Mouse (Mus musculus): Measurements from ENCODE around the gene Scn3b. TPM values are rescaled to one million over a fixed set of nuclear protein-coding genes. Genes with fewer than 3 reads are reported as not detected.
A peak's percentile ranks its signal among the peaks of the same experiment; 100 is the strongest.

Scn3b gene
- polyA plus RNA-seq, 1 experiment from 2014 or later = 5.9 TPM

DNA sequence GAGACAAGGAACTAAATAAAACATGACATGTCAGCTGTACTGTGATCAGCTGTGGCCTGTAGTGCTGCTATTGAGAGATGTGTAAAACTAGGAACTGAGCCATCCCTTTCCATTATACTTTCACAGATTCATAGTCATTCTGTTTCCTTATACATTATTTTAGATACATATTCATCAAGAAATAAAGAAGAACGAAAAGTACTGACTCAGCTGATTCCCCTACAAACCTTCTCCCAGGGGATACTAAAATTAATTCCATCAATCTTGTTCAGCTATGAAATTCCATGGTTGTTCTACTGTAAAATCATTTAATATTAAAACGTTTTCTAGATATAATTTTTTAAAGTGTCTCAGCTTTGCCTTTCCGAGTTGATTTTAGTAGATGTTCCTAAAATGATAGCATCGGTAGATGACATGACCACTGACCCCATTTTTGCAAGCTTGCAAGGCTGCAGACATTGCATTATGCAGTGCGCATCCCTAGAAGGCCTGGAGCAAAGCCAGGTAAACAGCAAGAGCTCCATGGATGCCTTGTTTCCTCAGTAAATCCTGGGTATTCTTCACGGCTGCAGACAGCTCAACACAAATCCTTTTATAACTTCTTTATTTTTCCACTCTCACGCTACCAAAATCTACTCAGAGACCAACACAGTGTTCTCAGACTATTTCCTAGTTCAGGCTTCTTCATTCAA lies 22.9 kb upstream of the Scn3b start:
- H3K36me3 ChIP-seq (ENCODE audit: inconsistent target) = no peaks in the 10 kb centered on the region
- H3K4me3 ChIP-seq (ENCODE audit: inconsistent target) = no peak overlapping the region
- H3K79me2 ChIP-seq (ENCODE audit: inconsistent target) = no peaks in the 10 kb centered on the region
- H3K27ac ChIP-seq = no peak overlapping the region
- WGBS (ENCODE audit: missing documents) = 94% methylated on average over 6 of the region's 7 CpGs

- Histone ChIP-seq H3K79me2 (ENCODE audit: inconsistent target) (no peaks in the 10 kb centered on the region), H3K4me3 (ENCODE audit: inconsistent target) (no peak overlapping the region), H3K27ac (no peak overlapping the region), H3K36me3 (ENCODE audit: inconsistent target) (no peaks in the 10 kb centered on the region)
- WGBS (ENCODE audit: missing documents) = 91% methylated on average over 6 of the region's 6 CpGs
Observed at GRCm38 (mm10) chr9:40246702-40247101, 22.3 kb upstream of the Scn3b start.

DNA sequence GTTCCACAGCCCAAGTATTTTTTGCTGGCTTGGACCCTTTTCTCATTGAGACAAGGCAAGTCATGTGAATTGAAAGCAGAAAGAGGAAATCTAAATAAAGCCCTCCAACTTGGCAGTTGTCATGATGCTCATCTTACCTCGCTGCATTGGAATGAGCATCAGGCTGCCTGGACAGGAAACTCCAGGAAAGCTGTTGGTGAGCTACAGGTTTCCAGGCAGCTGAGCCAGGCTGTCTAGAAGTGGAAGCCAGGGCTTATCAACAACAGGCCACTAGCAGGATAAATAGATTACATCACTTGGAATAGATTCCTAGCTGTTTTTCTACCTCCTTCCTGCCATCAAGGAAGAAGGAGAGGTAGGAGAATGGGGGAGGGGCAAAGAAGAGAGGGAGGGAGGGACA lies 19.9 kb upstream of the Scn3b start:
- Histone ChIP-seq H3K36me3 (ENCODE audit: inconsistent target) (no peaks in the 10 kb centered on the region), H3K4me3 (ENCODE audit: inconsistent target) (no peak overlapping the region), H3K27ac (no peak overlapping the region), H3K79me2 (ENCODE audit: inconsistent target) (no peaks in the 10 kb centered on the region)
- 57% methylated on average over 1 of the region's 1 CpGs for WGBS (ENCODE audit: missing documents)

DNA sequence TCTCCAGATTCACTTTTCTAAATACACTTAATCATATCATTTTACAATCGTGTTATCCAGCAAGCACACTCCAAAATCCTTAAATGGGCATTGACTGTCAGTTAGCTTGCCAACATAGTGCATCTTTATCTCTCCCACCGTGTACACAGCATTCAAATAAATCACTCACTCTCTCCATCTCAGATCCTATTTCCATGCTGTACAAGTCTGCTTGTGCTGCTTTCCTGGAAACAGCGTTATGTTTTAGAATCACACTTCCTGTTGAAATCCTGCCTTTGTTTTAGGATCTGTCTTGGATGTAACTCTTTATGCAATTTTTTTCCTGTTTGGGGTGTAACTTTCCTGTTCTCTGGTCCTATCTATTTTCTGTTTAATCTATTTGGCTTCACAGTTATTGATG lies 16.6 kb upstream of the Scn3b start:
- Histone ChIP-seq H3K27ac (no peak overlapping the region), H3K4me3 (ENCODE audit: inconsistent target) (no peak overlapping the region), H3K79me2 (ENCODE audit: inconsistent target) (no peaks in the 10 kb centered on the region), H3K36me3 (ENCODE audit: inconsistent target) (no peaks in the 10 kb centered on the region)
- 56% methylated on average over 3 of the region's 3 CpGs for WGBS (ENCODE audit: missing documents)

DNA sequence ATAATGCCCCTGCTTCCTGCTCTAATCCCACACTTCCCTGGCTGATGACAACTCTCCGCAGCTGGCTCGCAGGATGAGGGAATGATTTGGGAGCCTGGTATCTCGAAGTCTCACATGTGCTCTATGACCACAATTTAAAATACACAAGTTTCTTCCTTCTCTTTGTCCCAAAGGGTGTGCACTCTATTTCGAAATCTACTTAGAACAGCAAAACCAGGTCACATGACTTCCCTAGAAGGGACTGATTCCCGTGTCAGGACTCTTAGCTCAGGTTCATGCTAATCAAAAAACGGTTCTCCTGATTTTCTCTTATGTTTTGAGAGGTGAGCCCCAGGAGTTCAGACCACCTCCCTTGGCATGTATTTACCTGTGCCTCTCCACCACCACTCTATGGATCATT lies 5.1 kb upstream of the Scn3b start:
- Histone ChIP-seq H3K79me2 (ENCODE audit: inconsistent target) (no peaks in the 10 kb centered on the region), H3K36me3 (ENCODE audit: inconsistent target) (no peaks in the 10 kb centered on the region), H3K27ac (no peak overlapping the region), H3K4me3 (ENCODE audit: inconsistent target) (no peak overlapping the region)
- WGBS (ENCODE audit: missing documents) = 24% methylated on average over 6 of the region's 6 CpGs

- no peaks in the 10 kb centered on the region for H3K79me2 ChIP-seq (ENCODE audit: inconsistent target)
- H3K4me3 ChIP-seq (ENCODE audit: inconsistent target) = 0 out of 2 replicates have a peak overlapping the region, but pooled peaks have one; percentile 28
- WGBS (ENCODE audit: missing documents) = 24% methylated on average over 20 of the region's 21 CpGs
- no peaks in the 10 kb centered on the region for H3K36me3 ChIP-seq (ENCODE audit: inconsistent target)
- H3K27ac ChIP-seq = no peak overlapping the region
Observed at GRCm38 (mm10) chr9:40268040-40268747, 823 bp upstream of the Scn3b start.

GRCm38 (mm10) chr9:40268748-40269102 lies 292 bp upstream of the Scn3b start:
- 8% methylated on average over 2 of the region's 4 CpGs for WGBS (ENCODE audit: missing documents)
- H3K36me3 ChIP-seq (ENCODE audit: inconsistent target) = no peaks in the 10 kb centered on the region
- no peaks in the 10 kb centered on the region for H3K79me2 ChIP-seq (ENCODE audit: inconsistent target)
- H3K27ac ChIP-seq = no peak overlapping the region
- H3K4me3 ChIP-seq (ENCODE audit: inconsistent target) = peak overlapping the region; percentile 28; the same call in 1 of the 2 replicates

DNA sequence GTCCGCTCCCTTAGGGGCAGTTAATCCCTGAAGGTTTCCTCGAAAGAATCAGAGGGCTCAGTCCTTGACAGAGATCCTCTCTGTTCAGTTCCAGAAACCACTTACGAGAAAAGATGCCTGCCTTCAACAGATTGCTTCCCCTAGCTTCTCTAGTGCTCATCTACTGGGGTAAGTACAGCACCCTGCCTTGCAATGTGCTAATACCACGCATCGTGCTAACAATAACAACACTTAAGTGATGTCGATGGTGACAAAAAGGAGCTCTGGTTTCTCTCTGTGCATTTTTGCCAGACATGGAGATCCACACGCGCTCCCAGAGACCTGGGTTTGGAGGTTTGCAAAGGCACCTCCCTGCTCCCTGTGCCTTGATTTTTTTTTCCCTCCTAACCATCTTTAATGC lies 863 bp downstream of the Scn3b start:
- 61% methylated on average over 8 of the region's 8 CpGs for WGBS (ENCODE audit: missing documents)
- Histone ChIP-seq H3K27ac (no peak overlapping the region), H3K36me3 (ENCODE audit: inconsistent target) (no peaks in the 10 kb centered on the region), H3K79me2 (ENCODE audit: inconsistent target) (no peaks in the 10 kb centered on the region), H3K4me3 (ENCODE audit: inconsistent target) (peak overlapping the region; percentile 28)

DNA sequence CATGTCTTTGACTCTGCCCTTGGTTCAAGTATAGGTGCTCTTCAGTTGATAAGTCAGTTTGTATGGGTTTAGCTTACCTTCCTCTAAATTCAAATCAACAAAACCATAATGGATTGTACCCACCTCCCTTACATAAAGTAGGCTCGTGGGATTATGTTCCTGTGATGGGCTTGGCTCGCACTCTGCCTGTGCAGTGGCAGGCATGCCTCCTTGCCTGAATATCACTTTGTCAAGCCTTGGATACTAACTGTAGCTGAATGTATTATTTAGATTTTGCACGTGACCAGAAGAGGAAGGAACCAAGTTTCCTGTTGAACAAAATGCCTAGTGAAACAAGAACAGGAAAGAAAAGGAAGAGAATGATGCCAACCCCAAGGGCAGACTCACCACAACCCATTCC lies 2.1 kb downstream of the Scn3b start:
- no peaks in the 10 kb centered on the region for H3K36me3 ChIP-seq (ENCODE audit: inconsistent target)
- no peak overlapping the region for H3K4me3 ChIP-seq (ENCODE audit: inconsistent target)
- WGBS (ENCODE audit: missing documents) = 39% methylated on average over 3 of the region's 3 CpGs
- no peaks in the 10 kb centered on the region for H3K79me2 ChIP-seq (ENCODE audit: inconsistent target)
- no peak overlapping the region for H3K27ac ChIP-seq

DNA sequence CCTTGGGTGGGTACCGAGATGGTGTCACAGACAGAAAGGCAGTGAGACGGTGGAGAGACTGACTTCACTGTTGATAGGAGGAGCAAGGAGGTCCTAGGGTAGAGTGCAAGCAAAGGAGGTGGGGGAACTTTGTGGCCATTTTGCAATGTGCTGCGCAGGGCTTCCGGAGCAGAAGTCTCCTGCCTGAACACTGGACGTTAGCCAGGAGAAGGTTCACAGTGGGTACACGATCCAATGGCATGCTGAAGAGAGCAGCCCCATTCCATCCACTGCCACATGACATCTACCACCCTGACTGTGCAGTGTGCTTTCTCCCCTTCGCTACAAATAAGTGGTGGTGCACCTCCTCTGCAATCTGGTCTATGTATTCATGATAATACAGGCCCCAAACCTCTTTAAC lies 3.8 kb downstream of the Scn3b start:
- Histone ChIP-seq H3K79me2 (ENCODE audit: inconsistent target) (no peaks in the 10 kb centered on the region), H3K27ac (no peak overlapping the region), H3K36me3 (ENCODE audit: inconsistent target) (no peaks in the 10 kb centered on the region), H3K4me3 (ENCODE audit: inconsistent target) (no peak overlapping the region)
- 90% methylated on average over 7 of the region's 7 CpGs for WGBS (ENCODE audit: missing documents)

DNA sequence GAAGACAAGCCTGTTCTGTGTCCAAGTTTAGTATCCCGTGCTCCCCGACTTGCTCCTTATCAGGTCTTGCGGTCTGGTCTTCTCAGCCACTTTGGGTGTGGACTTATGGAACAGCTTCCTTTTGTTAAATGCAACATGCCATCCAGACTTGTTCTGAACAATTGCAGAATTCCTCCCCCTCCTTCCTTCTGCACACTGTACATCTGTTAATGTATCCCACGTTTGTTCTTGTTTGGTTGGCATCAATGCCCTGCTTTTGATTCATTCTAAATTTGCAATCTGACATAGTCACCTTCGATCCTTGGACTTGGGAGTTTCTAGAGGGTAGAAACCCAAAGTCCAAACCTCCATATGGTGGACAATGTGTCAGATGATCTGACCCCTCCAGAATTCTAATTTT lies 6.9 kb downstream of the Scn3b start:
- Histone ChIP-seq H3K36me3 (ENCODE audit: inconsistent target) (no peaks in the 10 kb centered on the region), H3K4me3 (ENCODE audit: inconsistent target) (no peak overlapping the region), H3K27ac (no peak overlapping the region), H3K79me2 (ENCODE audit: inconsistent target) (no peaks in the 10 kb centered on the region)
- 92% methylated on average over 5 of the region's 5 CpGs for WGBS (ENCODE audit: missing documents)

DNA sequence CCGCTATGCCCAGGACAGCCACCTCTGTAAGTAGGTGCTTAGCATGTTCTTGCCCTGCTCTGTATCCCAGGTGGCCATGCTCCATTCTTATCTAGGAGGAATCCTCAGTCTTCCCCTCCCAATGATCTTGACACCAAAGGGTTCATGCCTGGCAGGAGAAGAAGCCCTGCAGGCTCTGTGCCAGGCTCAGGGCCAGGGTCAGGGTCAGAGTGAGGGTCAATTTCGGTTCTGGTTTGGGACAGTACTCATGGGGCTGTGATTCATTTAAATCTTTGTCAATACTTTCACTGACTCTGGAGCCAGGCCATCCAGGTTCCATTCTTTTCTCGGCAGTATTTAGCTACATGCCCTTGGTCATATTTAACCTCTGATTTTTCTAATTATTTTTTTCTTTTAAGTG lies 8.7 kb downstream of the Scn3b start:
- no peak overlapping the region for H3K4me3 ChIP-seq (ENCODE audit: inconsistent target)
- no peaks in the 10 kb centered on the region for H3K79me2 ChIP-seq (ENCODE audit: inconsistent target)
- no peaks in the 10 kb centered on the region for H3K36me3 ChIP-seq (ENCODE audit: inconsistent target)
- no peak overlapping the region for H3K27ac ChIP-seq
- 88% methylated on average over 3 of the region's 3 CpGs for WGBS (ENCODE audit: missing documents)

DNA sequence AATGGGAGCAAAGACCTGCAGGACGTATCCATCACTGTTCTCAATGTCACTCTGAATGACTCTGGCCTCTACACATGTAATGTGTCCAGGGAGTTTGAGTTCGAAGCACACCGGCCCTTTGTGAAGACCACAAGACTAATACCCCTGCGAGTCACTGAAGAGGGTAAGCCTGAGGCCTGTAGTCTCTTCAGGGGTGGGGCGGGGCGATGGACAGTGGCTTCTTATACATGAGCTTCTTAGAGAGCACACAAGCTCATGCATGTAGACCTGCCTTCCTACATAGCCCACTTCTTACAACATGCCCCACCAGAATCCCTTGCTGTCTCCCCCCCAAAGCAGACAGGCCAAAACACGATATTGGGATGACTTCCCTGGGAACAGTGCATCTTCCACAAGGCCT lies 10.4 kb downstream of the Scn3b start:
- Histone ChIP-seq H3K36me3 (ENCODE audit: inconsistent target) (no peaks in the 10 kb centered on the region), H3K4me3 (ENCODE audit: inconsistent target) (no peak overlapping the region), H3K27ac (no peak overlapping the region), H3K79me2 (ENCODE audit: inconsistent target) (no peaks in the 10 kb centered on the region)
- WGBS (ENCODE audit: missing documents) = 100% methylated on average over 7 of the region's 7 CpGs

GRCm38 (mm10) chr9:40282968-40283367 lies 14.0 kb downstream of the Scn3b start:
- Histone ChIP-seq H3K4me3 (ENCODE audit: inconsistent target) (no peak overlapping the region), H3K27ac (no peak overlapping the region), H3K36me3 (ENCODE audit: inconsistent target) (no peaks in the 10 kb centered on the region), H3K79me2 (ENCODE audit: inconsistent target) (no peaks in the 10 kb centered on the region)
- WGBS (ENCODE audit: missing documents) = 95% methylated on average over 7 of the region's 7 CpGs

DNA sequence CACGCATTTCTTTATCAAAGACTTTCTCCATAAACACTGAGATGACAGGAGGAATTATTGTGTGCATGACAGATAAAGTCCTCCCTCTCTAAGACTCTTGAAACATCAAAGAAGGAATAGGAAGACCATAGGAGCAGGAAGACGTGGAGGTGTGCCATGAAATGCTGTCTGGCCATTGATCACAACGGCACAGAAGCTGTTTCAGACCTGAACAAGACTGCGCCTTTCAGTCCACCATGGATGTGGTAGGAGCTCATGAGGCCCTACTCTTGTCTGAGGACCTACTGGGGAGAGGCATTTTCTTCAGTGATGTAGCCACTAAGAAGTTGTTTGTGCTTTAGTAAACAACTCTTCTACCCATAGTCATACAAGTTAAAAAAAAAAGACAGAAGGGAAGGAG lies 23.5 kb downstream of the Scn3b start:
- Histone ChIP-seq H3K27ac (no peak overlapping the region), H3K79me2 (ENCODE audit: inconsistent target) (no peaks in the 10 kb centered on the region), H3K4me3 (ENCODE audit: inconsistent target) (no peak overlapping the region), H3K36me3 (ENCODE audit: inconsistent target) (peaks cover 37% of the 10 kb centered on the region)
- 94% methylated on average over 4 of the region's 4 CpGs for WGBS (ENCODE audit: missing documents)
